Mouse (Mus musculus) kidney, adult 2 months (tissue): ENCODE results near the gene Ski. TPM values are rescaled to one million over a fixed set of nuclear protein-coding genes. Genes with fewer than 3 reads are reported as not detected.

Source experiments
- DNase-seq: peaks from one replicate; pipeline ENCODE4 v3.0.0; 2021
- H3K27ac ChIP-seq: fragments of 200-500 bp; 2 replicates; pipeline ENCODE4 v1.5.1; 2012; ENCODE audit warnings: low read depth, low read length, control low read depth, inconsistent platforms; ENCODE audit not compliant: insufficient read depth
- H3K27me3 ChIP-seq: fragments of 200-500 bp; replicated peaks from 2 replicates; pipeline ENCODE4 v1.6.1; 2012; ENCODE audit warnings: mild to moderate bottlenecking, moderate library complexity, low read length, inconsistent platforms; ENCODE audit not compliant: control insufficient read depth, insufficient read depth
- H3K36me3 ChIP-seq: fragments of 200-500 bp; 2 replicates; pipeline ENCODE4 v1.6.1; 2012; ENCODE audit warnings: mild to moderate bottlenecking, moderate library complexity, low read length, inconsistent platforms; ENCODE audit not compliant: control insufficient read depth, insufficient read depth
- H3K4me1 ChIP-seq: fragments of 200-500 bp; 2 replicates; pipeline ENCODE4 v1.6.1; 2011; ENCODE audit warnings: low read length; ENCODE audit not compliant: control insufficient read depth, insufficient read depth
- H3K4me3 ChIP-seq: fragments of 200-500 bp; 2 replicates; pipeline ENCODE4 v1.5.1; 2011; ENCODE audit warnings: mild to moderate bottlenecking, low read depth, low read length, control low read depth; ENCODE audit not compliant: insufficient read depth
- CTCF ChIP-seq: fragments of 200-500 bp; conservative IDR thresholded peaks from 2 replicates; pipeline ENCODE4 v1.5.1; 2011; ENCODE audit warnings: low read depth, mild to moderate bottlenecking, control low read depth, low read length, moderate library complexity, mixed read lengths; ENCODE audit not compliant: insufficient read depth, insufficient read length
- POLR2A ChIP-seq: fragments of 200-500 bp; IDR thresholded peaks from one replicate; pipeline ENCODE4 v1.6.1; 2011; ENCODE audit warnings: low read depth, low read length, control low read depth
- WGBS: fragments of 180-500 bp; shearing (Covaris S2); methylation state at CpG from one replicate; pipeline ENCODE4 v1.1.7; 2018; 5-methylcytosine and 5-hydroxymethylcytosine counted together
- polyA plus RNA-seq: library from polyadenylated mRNA; depleted of rRNA; stranded (reverse); fragments of >200 nt; gene quantifications from 2 replicates; pipeline ENCODE4 v1.2.3, GENCODE M21; 2012

Gene Ski
- polyA plus RNA-seq, 1 experiment: 40.4 TPM

GRCm38 (mm10) chr4:155242292-155242691 lies 19.9 kb upstream of the Ski start:
- peak; percentile 52 for DNase-seq
- TF ChIP-seq CTCF (no peak), POLR2A (no peak)
- 62% methylated on average over 5 of the region's 5 CpGs for WGBS
- Histone ChIP-seq H3K4me1 (peaks cover 42% of the 10 kb centered on the region), H3K36me3 (no peaks in the 10 kb centered on the region), H3K27ac (no peak overlapping the region), H3K27me3 (no peaks in the 10 kb centered on the region), H3K4me3 (no peak overlapping the region)

DNA sequence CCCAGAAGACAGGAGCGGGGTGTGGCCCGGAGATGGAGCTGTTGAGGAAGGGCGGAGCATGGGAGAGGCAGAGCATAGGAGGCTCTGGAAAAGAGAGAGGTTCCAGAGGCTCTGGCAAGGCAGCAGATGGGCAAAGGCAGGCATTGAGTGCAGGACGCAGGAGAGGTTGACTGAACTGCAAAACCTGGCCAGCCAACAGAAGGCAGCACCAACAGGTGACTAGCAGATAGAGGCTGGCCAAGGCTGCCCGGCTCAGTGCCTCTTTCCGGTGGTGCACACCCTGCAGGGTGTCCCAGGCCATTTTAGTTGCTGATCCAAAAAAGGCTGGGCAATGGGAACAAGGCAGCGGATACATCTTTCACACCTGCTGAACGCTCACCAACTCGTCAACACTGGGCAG lies 19.4 kb upstream of the Ski start:
- TF ChIP-seq CTCF: no peak
- TF ChIP-seq POLR2A: no peak
- H3K27ac ChIP-seq: no peak overlapping the region
- H3K36me3 ChIP-seq: no peaks in the 10 kb centered on the region
- no peaks in the 10 kb centered on the region for H3K27me3 ChIP-seq
- peak; percentile 34 for DNase-seq
- peaks cover 46% of the 10 kb centered on the region for H3K4me1 ChIP-seq
- WGBS: 68% methylated on average over 9 of the region's 9 CpGs
- H3K4me3 ChIP-seq: no peak overlapping the region

DNA sequence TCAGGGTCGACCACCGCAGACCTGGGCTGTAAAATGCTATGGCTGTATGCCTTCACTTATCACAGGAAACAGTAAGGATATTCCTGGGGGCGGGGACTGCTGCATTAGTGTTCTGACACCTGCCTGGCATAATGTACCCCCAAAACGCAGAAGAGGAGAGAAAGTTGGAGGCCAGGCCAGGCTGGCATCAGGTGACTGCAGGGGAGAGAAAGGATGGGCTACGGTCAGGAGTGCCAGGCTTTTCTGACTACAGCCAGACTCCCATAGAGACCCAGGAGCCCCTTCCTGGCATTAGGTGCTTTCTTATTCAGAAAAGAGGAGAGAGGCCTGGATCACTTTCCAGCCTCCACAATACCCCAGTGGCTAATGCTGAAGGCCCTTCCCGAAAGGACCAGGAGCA lies 17.1 kb upstream of the Ski start:
- 64% methylated on average over 6 of the region's 6 CpGs for WGBS
- no peaks in the 10 kb centered on the region for H3K27me3 ChIP-seq
- H3K4me3 ChIP-seq: no peak overlapping the region
- peaks cover 49% of the 10 kb centered on the region for H3K4me1 ChIP-seq
- DNase-seq: no peak
- no peak overlapping the region for H3K27ac ChIP-seq
- H3K36me3 ChIP-seq: no peaks in the 10 kb centered on the region
- TF ChIP-seq CTCF (no peak), POLR2A (no peak)

- no peak overlapping the region for H3K4me3 ChIP-seq
- no peaks in the 10 kb centered on the region for H3K27me3 ChIP-seq
- 23% methylated on average over 5 of the region's 5 CpGs for WGBS
- H3K4me1 ChIP-seq: peaks cover 61% of the 10 kb centered on the region
- peak; percentile 94 for DNase-seq
- H3K36me3 ChIP-seq: no peaks in the 10 kb centered on the region
- H3K27ac ChIP-seq: peak overlapping the region; percentile 73
- TF ChIP-seq POLR2A: no peak
- TF ChIP-seq CTCF: no peak
These were observed 15.9 kb upstream of the Ski start for GRCm38 (mm10) chr4:155238276-155238675.

DNA sequence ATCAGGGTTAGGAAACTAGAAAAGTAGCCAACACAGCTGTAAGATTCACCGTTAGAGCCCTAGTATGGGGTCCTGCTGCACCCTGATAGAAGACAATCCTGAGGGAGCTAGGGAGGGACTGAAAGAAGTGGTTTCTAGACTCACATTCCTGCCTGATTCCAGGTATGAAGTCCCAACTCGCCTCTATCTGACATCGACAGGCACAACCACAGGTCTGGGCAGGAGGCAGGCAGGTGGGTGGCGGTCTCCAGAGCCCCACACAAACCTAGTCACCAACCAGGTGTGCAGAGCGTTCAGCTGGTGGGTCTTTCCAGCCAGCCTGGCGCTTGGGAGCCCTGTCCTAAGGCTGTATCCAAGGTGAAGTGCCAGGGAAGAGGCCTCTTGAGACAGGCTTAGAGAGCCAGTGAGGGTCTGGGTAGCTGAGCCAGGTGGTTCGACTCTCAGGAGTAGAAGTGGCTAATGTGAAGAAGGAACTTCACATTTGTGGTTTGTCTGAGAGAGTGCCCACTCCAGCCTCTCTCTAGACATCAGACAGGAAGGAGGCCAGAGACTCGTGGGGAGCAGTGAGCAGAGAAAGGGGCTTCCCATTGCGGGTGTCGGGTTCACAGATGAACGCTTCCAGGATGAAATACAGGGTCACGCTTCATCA lies 14.5 kb upstream of the Ski start:
- TF ChIP-seq POLR2A (no peak), CTCF (no peak)
- no peak overlapping the region for H3K27ac ChIP-seq
- no peaks in the 10 kb centered on the region for H3K36me3 ChIP-seq
- H3K4me3 ChIP-seq: no peak overlapping the region
- H3K27me3 ChIP-seq: no peaks in the 10 kb centered on the region
- 61% methylated on average over 12 of the region's 12 CpGs for WGBS
- H3K4me1 ChIP-seq: peaks cover 53% of the 10 kb centered on the region
- DNase-seq: no peak

DNA sequence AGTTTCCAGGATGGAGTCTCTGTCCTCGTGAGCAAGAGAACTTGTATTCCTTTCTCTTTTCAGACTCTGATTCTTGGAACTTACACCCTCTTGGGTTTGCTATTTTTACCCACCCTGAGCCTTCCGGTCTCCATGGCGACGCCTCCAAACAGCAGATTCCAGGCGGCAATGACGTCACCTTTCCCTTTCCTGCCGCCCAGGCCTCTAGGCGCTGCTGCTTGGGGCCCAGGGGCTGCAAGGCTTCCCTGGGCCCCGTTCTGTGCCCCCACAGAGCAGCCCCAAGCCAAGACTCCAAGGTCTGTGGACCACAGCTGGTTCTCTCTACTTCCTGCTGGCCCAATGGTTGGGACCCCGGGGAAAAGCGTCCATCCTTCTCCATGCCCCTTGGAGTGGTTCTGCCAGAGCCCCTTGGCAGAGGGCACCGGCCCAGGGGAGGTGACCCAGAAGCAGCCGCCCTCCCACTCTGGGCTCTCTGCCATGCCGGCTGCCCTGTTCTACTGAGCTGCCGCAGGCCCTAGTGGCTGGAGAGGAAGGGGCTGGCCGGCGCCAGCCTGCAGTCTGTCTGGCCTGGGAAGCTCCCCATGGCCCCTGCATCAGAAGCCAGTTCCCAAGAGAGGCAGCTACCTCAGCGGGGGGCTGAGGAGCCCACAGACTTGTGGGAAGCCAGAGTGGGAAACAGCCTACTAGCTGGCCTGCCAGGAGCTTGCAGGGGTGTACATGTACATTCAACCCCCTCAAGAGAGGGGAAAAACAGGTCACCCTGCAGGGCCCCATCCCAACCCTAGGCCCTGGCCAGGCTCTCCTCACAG lies 13.1 kb upstream of the Ski start:
- H3K27me3 ChIP-seq: no peaks in the 10 kb centered on the region
- TF ChIP-seq CTCF (no peak), POLR2A (no peak)
- H3K4me1 ChIP-seq: peaks cover 49% of the 10 kb centered on the region
- no peaks in the 10 kb centered on the region for H3K36me3 ChIP-seq
- peak overlapping the region; percentile 97 for H3K27ac ChIP-seq
- no peak overlapping the region for H3K4me3 ChIP-seq
- WGBS: 1% methylated on average over 18 of the region's 18 CpGs
- DNase-seq: peak; percentile 97
